Mouse (Mus musculus) urinary bladder, postnatal 36 days (tissue): ENCODE results near the gene Eif4e.

Experiments used
- DNase-seq, 2 experiments: peaks; one replicate each; pipeline ENCODE4 v3.0.0; 2022; ENCODE audit warnings: low spot score in 2 of 2, mixed read lengths in 1 of 2

The Eif4e gene

GRCm38 (mm10) chr3:138526073-138526915, at the start of gene Eif4e:
TSS of gene Eif4e (plus strand) at chr3:138526179.
- DNase-seq: peak; percentile 69 to 72

GRCm38 (mm10) chr3:138479489-138479888, 46.5 kb upstream of the Eif4e start:
- no peak for DNase-seq

- no peak for DNase-seq
Observed at GRCm38 (mm10) chr3:138481526-138482284, 44.3 kb upstream of the Eif4e start.

GRCm38 (mm10) chr3:138483240-138483639, 42.7 kb upstream of the Eif4e start:
- no peak for DNase-seq

GRCm38 (mm10) chr3:138488584-138489326, 37.2 kb upstream of the Eif4e start:
- DNase-seq: no peak

- DNase-seq: peak; percentile 88 to 94
Observed at GRCm38 (mm10) chr3:138489327-138490033, 36.5 kb upstream of the Eif4e start, which contains the start of gene Metap1. TSS of gene Metap1 (minus strand) at chr3:138489515.

- DNase-seq: no peak
Observed at GRCm38 (mm10) chr3:138490034-138490337, 36.0 kb upstream of the Eif4e start.

- no peak for DNase-seq
Observed at GRCm38 (mm10) chr3:138493668-138494067, 32.3 kb upstream of the Eif4e start.

- no peak for DNase-seq
Observed at GRCm38 (mm10) chr3:138494565-138494964, 31.4 kb upstream of the Eif4e start.

GRCm38 (mm10) chr3:138495166-138496145, 30.5 kb upstream of the Eif4e start:
- peak in 1 of 2 experiments; percentile 15 for DNase-seq

- no peak for DNase-seq
Observed at GRCm38 (mm10) chr3:138498731-138499130, 27.2 kb upstream of the Eif4e start.

- DNase-seq: no peak
Observed at GRCm38 (mm10) chr3:138499854-138500740, 25.9 kb upstream of the Eif4e start.

GRCm38 (mm10) chr3:138503754-138504153, 22.2 kb upstream of the Eif4e start:
- no peak for DNase-seq

- DNase-seq: no peak
Observed at GRCm38 (mm10) chr3:138506749-138507148, 19.2 kb upstream of the Eif4e start.

GRCm38 (mm10) chr3:138509581-138509980, 16.4 kb upstream of the Eif4e start:
- DNase-seq: no peak

- no peak for DNase-seq
Observed at GRCm38 (mm10) chr3:138510471-138510870, 15.5 kb upstream of the Eif4e start.

GRCm38 (mm10) chr3:138513243-138513642, 12.7 kb upstream of the Eif4e start:
- DNase-seq: no peak

GRCm38 (mm10) chr3:138514749-138515148, 11.2 kb upstream of the Eif4e start:
- DNase-seq: no peak

GRCm38 (mm10) chr3:138515656-138516370, 10.2 kb upstream of the Eif4e start:
- no peak for DNase-seq
